Mouse (Mus musculus) gastrocnemius, adult 2 months (tissue): Measurements from ENCODE around the gene Flcn. TPM values are rescaled to one million over a fixed set of nuclear protein-coding genes. Genes with fewer than 3 reads are reported as not detected.
A peak's percentile ranks its signal among the peaks of the same experiment; 100 is the strongest.

ENCODE experiments used
- DNase-seq: peaks from one replicate; pipeline ENCODE4 v3.0.0; 2022
- H3K27ac ChIP-seq: fragments of 200-600 bp; 2 replicates; pipeline ENCODE4 v1.8.1; 2022; ENCODE audit warnings: mild to moderate bottlenecking
- H3K4me3 ChIP-seq: fragments of 200-600 bp; 2 replicates; pipeline ENCODE4 v1.8.1; 2022; ENCODE audit warnings: mild to moderate bottlenecking, moderate library complexity
- CTCF ChIP-seq: fragments of 200-600 bp; IDR thresholded peaks from 2 replicates; pipeline ENCODE4 v1.8.1; 2022; ENCODE audit warnings: antibody characterized with exemption, mild to moderate bottlenecking, moderate library complexity
- intact Hi-C: fragments of 180-260 bp; cut with DNase I; formaldehyde crosslinking; loops from one replicate; pipeline ENCODE4 v1.15.1; 2025
- total RNA-seq, 2 experiments: library from RNA; stranded (reverse); gene quantifications; 2 replicates each; pipeline ENCODE4 v1.2.3; 2021

Gene Flcn
- total RNA-seq, 2 experiments from 2014 or later = 46.3 to 51.3 TPM

DNA sequence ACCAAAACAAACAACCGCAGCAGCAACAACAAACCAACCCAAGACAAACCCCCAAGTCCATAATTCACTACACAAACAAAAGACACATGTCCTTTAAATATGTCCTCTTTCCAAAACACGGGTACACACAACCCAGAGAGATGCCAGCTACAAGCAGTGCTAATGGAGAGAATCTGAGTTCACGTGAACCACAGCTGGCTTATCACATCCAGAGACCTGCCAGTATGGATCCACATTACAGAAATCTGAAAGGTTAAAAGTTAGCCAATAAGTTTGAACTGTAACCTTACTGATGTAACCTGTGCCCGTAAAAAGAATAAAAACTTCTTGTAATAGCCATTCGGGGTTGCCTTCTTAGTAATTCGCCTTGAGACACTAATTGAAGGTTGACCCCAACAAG lies 5.1 kb upstream of the Flcn start:
- intact Hi-C loops = no loop called here
- no peak for TF ChIP-seq CTCF

DNA sequence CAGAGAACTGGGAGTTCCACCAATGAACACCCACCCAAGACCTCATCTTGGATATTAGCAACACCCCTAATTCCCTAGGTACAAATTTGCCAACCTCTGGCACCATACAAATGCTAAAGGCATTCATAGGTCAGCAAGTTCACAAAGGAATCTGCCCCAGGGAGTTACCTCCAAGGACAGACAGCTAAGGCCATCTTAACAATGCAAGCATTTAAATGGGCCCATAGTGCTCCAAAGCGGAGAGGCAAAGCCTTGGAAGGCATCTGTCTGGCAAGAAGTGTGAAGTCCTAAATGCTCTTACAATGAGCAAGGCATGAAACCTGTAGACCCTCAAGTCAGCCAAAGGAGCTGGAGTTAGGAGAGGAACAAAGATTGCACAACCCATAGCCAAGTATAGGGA lies 4.5 kb upstream of the Flcn start:
- no peak for DNase-seq
- Histone ChIP-seq H3K27ac (peak overlapping the region; percentile 35; the same call in 1 of the 2 replicates), H3K4me3 (no peak overlapping the region)
- TF ChIP-seq CTCF = no peak
- intact Hi-C loops = no loop called here

More for the DNA sequence above, 5.1 kb upstream of the Flcn start:
- no peak for DNase-seq
- Histone ChIP-seq H3K27ac (peak overlapping the region; percentile 35; the same call in 1 of the 2 replicates), H3K4me3 (no peak overlapping the region)

GRCm38 (mm10) chr11:59813276-59813675 lies 3.5 kb upstream of the Flcn start:
- Histone ChIP-seq H3K4me3 (no peak overlapping the region), H3K27ac (no peak overlapping the region)
- intact Hi-C loops = no loop called here
- no peak for TF ChIP-seq CTCF
- no peak for DNase-seq

- no peak for TF ChIP-seq CTCF
- intact Hi-C loops = no loop called here
- H3K27ac ChIP-seq = peak overlapping the region; percentile 100
- DNase-seq = no peak
- peak overlapping the region; percentile 73 for H3K4me3 ChIP-seq
Observed at GRCm38 (mm10) chr11:59811211-59811610, 1.4 kb upstream of the Flcn start.

DNA sequence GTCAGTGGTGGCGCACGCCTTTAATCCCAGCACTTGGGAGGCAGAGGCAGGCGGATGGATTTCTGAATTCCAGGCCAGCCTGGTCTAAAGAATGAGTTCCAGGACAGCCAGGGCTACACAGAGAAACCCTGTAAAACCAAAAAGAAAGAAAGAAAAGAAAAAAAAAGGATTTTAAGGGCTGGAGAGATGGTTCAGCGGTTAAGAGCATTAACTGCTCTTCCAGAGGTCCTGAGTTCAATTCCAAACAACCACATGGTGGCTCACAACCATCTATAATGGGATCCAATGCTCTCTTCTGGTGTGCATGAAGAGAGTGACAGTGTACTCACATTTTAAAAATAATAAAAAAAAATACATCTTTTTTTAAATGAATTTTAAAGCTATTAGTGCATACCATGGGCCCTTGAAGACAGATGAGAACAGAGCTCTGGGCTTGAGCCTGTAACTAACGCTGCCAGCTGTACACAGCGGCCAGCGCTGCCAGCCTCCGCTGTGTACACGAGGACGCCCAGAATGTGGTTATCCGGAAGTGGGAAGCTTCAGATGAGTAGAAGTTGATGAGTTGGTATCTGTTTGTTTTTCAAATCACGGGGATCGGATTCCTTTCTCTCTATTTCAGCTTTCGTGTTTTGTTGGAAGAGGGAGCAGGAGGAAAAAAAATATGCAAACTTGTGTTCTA lies 803 bp upstream of the Flcn start:
- no peak for TF ChIP-seq CTCF
- intact Hi-C loops = no loop called here
- Histone ChIP-seq H3K4me3 (peak overlapping the region; percentile 73), H3K27ac (peak overlapping the region; percentile 100)
- DNase-seq = no peak

DNA sequence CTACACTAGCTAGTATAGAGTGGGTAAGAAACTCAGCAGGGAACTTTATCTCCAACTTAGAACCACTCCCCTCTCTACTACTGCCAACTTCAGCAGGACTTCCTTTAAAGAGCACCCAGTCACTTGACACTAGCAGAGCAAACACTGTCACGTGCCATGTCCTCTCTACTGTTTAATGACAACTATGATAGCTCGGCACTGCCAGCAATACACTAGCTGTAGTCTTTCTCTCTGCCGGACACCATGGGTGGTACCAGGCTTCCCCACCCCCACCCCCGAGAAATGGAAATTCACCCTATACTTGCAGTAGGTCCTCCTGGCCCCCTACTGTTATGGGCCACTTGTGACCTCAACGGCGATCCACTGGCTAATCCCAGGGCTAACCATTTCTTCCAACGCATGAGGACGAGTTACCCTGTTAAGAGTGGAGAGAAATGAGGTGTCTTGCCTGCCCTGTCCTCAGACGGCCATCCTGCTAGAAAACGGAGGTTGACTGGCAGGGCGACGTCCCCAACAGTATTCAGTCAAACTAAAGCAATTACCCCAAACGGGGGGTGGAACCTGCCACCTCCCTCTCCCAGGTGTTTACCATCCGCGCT lies 646 bp downstream of the Flcn start:
- H3K27ac ChIP-seq = peak overlapping the region; percentile 100
- peak overlapping the region; percentile 73 for H3K4me3 ChIP-seq
- intact Hi-C loops = no loop called here
- DNase-seq = peak; percentile 67
- TF ChIP-seq CTCF = no peak

DNA sequence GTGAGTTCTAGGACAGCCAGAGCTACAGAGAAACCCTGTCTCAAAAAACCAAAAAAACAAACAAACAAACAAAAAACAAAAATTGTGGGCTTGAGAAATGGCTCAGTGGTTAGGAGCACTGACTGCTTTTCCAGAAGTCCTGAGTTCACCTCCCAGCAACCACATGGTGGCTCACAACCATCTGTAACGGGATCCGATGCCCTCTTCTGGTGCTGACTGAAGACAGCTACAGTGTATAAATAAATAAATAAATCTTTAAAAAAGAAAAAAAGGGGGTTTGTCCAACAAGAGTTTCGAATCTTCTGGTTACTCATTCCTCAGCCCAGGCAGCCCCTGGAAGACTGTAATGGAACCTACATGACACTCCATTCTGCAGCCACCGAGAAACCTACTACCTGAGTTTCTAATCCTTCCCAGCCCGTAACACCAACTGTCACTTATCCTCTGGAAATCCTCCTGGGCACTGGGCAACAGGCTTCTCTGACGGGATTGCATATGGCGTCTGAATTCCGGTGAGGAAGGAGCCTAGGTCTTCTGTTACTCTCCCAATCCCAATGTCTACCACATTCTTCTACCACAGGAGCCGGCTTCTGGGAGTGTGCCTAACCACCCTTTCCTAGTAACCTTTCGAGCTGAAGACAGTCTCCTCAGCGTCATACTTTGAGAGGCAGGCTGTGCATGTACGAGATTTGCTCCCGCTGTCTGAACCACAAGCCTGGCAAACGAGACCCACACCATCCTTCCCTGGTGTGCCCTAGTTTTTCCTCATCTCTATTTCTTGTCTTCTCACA lies 1.5 kb downstream of the Flcn start:
- H3K27ac ChIP-seq = peak overlapping the region; percentile 100
- 0 out of 2 replicates have a peak, but pooled peaks have one; percentile 9 for TF ChIP-seq CTCF
- H3K4me3 ChIP-seq = peak overlapping the region; percentile 73
- DNase-seq = no peak
- intact Hi-C loops = no loop called here

GRCm38 (mm10) chr11:59805656-59806055 lies 4.2 kb downstream of the Flcn start:
- no peak for TF ChIP-seq CTCF
- H3K27ac ChIP-seq = peak overlapping the region; percentile 64
- peak overlapping the region; percentile 73; the same call in 1 of the 2 replicates for H3K4me3 ChIP-seq
- DNase-seq = no peak
- intact Hi-C loops = no loop called here

GRCm38 (mm10) chr11:59805256-59805655 lies 4.6 kb downstream of the Flcn start:
- Histone ChIP-seq H3K4me3 (peak overlapping the region; percentile 33), H3K27ac (peak overlapping the region; percentile 64)
- no peak for TF ChIP-seq CTCF
- no peak for DNase-seq
- intact Hi-C loops = no loop called here

- Histone ChIP-seq H3K27ac (peak overlapping the region; percentile 69), H3K4me3 (peak overlapping the region; percentile 33)
- intact Hi-C loops = no loop called here
- TF ChIP-seq CTCF = peak; percentile 51
- DNase-seq = peak; percentile 89
Observed at GRCm38 (mm10) chr11:59804409-59805110, 5.3 kb downstream of the Flcn start.

GRCm38 (mm10) chr11:59803516-59803915 lies 6.3 kb downstream of the Flcn start:
- peak; percentile 61 for DNase-seq
- intact Hi-C loops = no loop called here
- TF ChIP-seq CTCF = no peak

GRCm38 (mm10) chr11:59801881-59802280 lies 7.9 kb downstream of the Flcn start:
- DNase-seq = no peak

More at GRCm38 (mm10) chr11:59803516-59803915, 6.3 kb downstream of the Flcn start:
- H3K4me3 ChIP-seq = no peak overlapping the region; the same call in 1 of the 2 replicates
- H3K27ac ChIP-seq = peak overlapping the region; percentile 69

More at GRCm38 (mm10) chr11:59801881-59802280, 7.9 kb downstream of the Flcn start:
- no peak for TF ChIP-seq CTCF
- H3K27ac ChIP-seq = no peak overlapping the region
- intact Hi-C loops = no loop called here
- H3K4me3 ChIP-seq = no peak overlapping the region
